Mouse (Mus musculus): ENCODE results near the gene Cav2. TPM values are rescaled to one million over a fixed set of nuclear protein-coding genes. Genes with fewer than 3 reads are reported as not detected.

Cav2 gene
- polyA plus RNA-seq, 1 experiment = 0.27 TPM

- H3K4me3 ChIP-seq (replicated peaks) = peak overlapping the region; percentile 89
- H3K4me1 ChIP-seq = peaks cover 24% of the 10 kb centered on the region
- H3K27me3 ChIP-seq (replicated peaks) = peaks cover 46% of the 10 kb centered on the region
- TF ChIP-seq FLI1 (IDR thresholded peaks at IDR 0.05; ENCODE audit: low read length) = no peak
- no peak for TF ChIP-seq GATA1 (IDR thresholded peaks at IDR 0.05; ENCODE audit: borderline replicate concordance, low read length)
- H3K36me3 ChIP-seq (replicated peaks; ENCODE audit: low read length) = no peaks in the 10 kb centered on the region
- H3K9me3 ChIP-seq = no peaks in the 10 kb centered on the region
These were observed 26.6 kb downstream of the Cav2 start for GRCm38 (mm10) chr6:17307461-17308115.

GRCm38 (mm10) chr6:17308661-17309060 is 27.7 kb downstream of the Cav2 start:
- H3K4me3 ChIP-seq (replicated peaks) = no peak overlapping the region
- TF ChIP-seq GATA1 (IDR thresholded peaks at IDR 0.05; ENCODE audit: borderline replicate concordance, low read length) = no peak
- TF ChIP-seq FLI1 (IDR thresholded peaks at IDR 0.05; ENCODE audit: low read length) = no peak
- H3K36me3 ChIP-seq (replicated peaks; ENCODE audit: low read length) = no peaks in the 10 kb centered on the region
- peaks cover 46% of the 10 kb centered on the region for H3K27me3 ChIP-seq (replicated peaks)
- no peaks in the 10 kb centered on the region for H3K9me3 ChIP-seq
- H3K4me1 ChIP-seq = peaks cover 24% of the 10 kb centered on the region

- Histone ChIP-seq H3K9me3 (no peaks in the 10 kb centered on the region), H3K36me3 (replicated peaks; ENCODE audit: low read length) (no peaks in the 10 kb centered on the region), H3K4me3 (replicated peaks) (no peak overlapping the region), H3K4me1 (peaks cover 24% of the 10 kb centered on the region), H3K27me3 (replicated peaks) (peaks cover 44% of the 10 kb centered on the region)
- TF ChIP-seq GATA1 (IDR thresholded peaks at IDR 0.05; ENCODE audit: borderline replicate concordance, low read length) (no peak), FLI1 (IDR thresholded peaks at IDR 0.05; ENCODE audit: low read length) (no peak)
These were observed 28.3 kb downstream of the Cav2 start for GRCm38 (mm10) chr6:17309260-17309659.

- TF ChIP-seq FLI1 (IDR thresholded peaks at IDR 0.05; ENCODE audit: low read length) (no peak), GATA1 (IDR thresholded peaks at IDR 0.05; ENCODE audit: borderline replicate concordance, low read length) (no peak)
- Histone ChIP-seq H3K4me1 (no peaks in the 10 kb centered on the region), H3K36me3 (replicated peaks; ENCODE audit: low read length) (no peaks in the 10 kb centered on the region), H3K9me3 (no peaks in the 10 kb centered on the region), H3K27me3 (replicated peaks) (peaks cover 10% of the 10 kb centered on the region), H3K4me3 (replicated peaks) (no peak overlapping the region)
These were observed 33.3 kb downstream of the Cav2 start for GRCm38 (mm10) chr6:17314241-17314640.

- Histone ChIP-seq H3K4me1 (no peaks in the 10 kb centered on the region), H3K9me3 (no peaks in the 10 kb centered on the region), H3K36me3 (replicated peaks; ENCODE audit: low read length) (no peaks in the 10 kb centered on the region), H3K27me3 (replicated peaks) (peaks cover 5% of the 10 kb centered on the region), H3K4me3 (replicated peaks) (no peak overlapping the region)
- TF ChIP-seq GATA1 (IDR thresholded peaks at IDR 0.05; ENCODE audit: borderline replicate concordance, low read length) (no peak), FLI1 (IDR thresholded peaks at IDR 0.05; ENCODE audit: low read length) (no peak)
These were observed 34.0 kb downstream of the Cav2 start for GRCm38 (mm10) chr6:17314659-17315616.

- Histone ChIP-seq H3K36me3 (replicated peaks; ENCODE audit: low read length) (no peaks in the 10 kb centered on the region), H3K9me3 (no peaks in the 10 kb centered on the region), H3K27me3 (replicated peaks) (peaks cover 3% of the 10 kb centered on the region), H3K4me1 (no peaks in the 10 kb centered on the region), H3K4me3 (replicated peaks) (no peak overlapping the region)
- TF ChIP-seq FLI1 (IDR thresholded peaks at IDR 0.05; ENCODE audit: low read length) (no peak), GATA1 (IDR thresholded peaks at IDR 0.05; ENCODE audit: borderline replicate concordance, low read length) (no peak)
These were observed 35.5 kb downstream of the Cav2 start for GRCm38 (mm10) chr6:17316294-17317166.

GRCm38 (mm10) chr6:17317167-17317524 is 36.2 kb downstream of the Cav2 start:
- H3K9me3 ChIP-seq = no peaks in the 10 kb centered on the region
- TF ChIP-seq FLI1 (IDR thresholded peaks at IDR 0.05; ENCODE audit: low read length) (no peak), GATA1 (IDR thresholded peaks at IDR 0.05; ENCODE audit: borderline replicate concordance, low read length) (no peak)
- H3K27me3 ChIP-seq (replicated peaks) = peaks cover 3% of the 10 kb centered on the region
- no peaks in the 10 kb centered on the region for H3K36me3 ChIP-seq (replicated peaks; ENCODE audit: low read length)
- H3K4me1 ChIP-seq = no peaks in the 10 kb centered on the region
- no peak overlapping the region for H3K4me3 ChIP-seq (replicated peaks)

GRCm38 (mm10) chr6:17317944-17318343 is 37.0 kb downstream of the Cav2 start:
- Histone ChIP-seq H3K4me3 (replicated peaks) (no peak overlapping the region), H3K4me1 (no peaks in the 10 kb centered on the region), H3K36me3 (replicated peaks; ENCODE audit: low read length) (no peaks in the 10 kb centered on the region), H3K27me3 (replicated peaks) (peaks cover 3% of the 10 kb centered on the region), H3K9me3 (no peaks in the 10 kb centered on the region)
- TF ChIP-seq GATA1 (IDR thresholded peaks at IDR 0.05; ENCODE audit: borderline replicate concordance, low read length) (no peak), FLI1 (IDR thresholded peaks at IDR 0.05; ENCODE audit: low read length) (no peak)

- no peak overlapping the region for H3K4me3 ChIP-seq (replicated peaks)
- TF ChIP-seq FLI1 (IDR thresholded peaks at IDR 0.05; ENCODE audit: low read length) = no peak
- TF ChIP-seq GATA1 (IDR thresholded peaks at IDR 0.05; ENCODE audit: borderline replicate concordance, low read length) = no peak
- no peaks in the 10 kb centered on the region for H3K36me3 ChIP-seq (replicated peaks; ENCODE audit: low read length)
- H3K4me1 ChIP-seq = no peaks in the 10 kb centered on the region
- no peaks in the 10 kb centered on the region for H3K27me3 ChIP-seq (replicated peaks)
- no peaks in the 10 kb centered on the region for H3K9me3 ChIP-seq
These were observed 41.0 kb downstream of the Cav2 start for GRCm38 (mm10) chr6:17321976-17322375.
